Mouse (Mus musculus) heart, postnatal 0 days (tissue): ENCODE data around the gene Gtf2ird1. TPM values are rescaled to one million over a fixed set of nuclear protein-coding genes. Genes with fewer than 3 reads are reported as not detected.

Experiments used
- ATAC-seq: fragments of 200-750 bp; cut with Nextera tagmentation; 2 replicates; pipeline ENCODE4 v1.8.0; 2017; ENCODE audit warnings: low read depth, moderate number of reproducible peaks, moderate library complexity; ENCODE audit not compliant: insufficient read depth
- DNase-seq: peaks from one replicate; pipeline ENCODE4 v3.0.0-alpha.2; 2016; ENCODE audit warnings: low spot score
- H3K27ac ChIP-seq: fragments of 300-500 bp; sonication (generic); 2 replicates; pipeline ENCODE4 v1.5.1; 2014; ENCODE audit warnings: low read depth, mild to moderate bottlenecking
- H3K27me3 ChIP-seq: fragments of 300-500 bp; sonication (generic); 2 replicates; pipeline ENCODE4 v1.6.1; 2014; ENCODE audit warnings: low read length, mixed read lengths; ENCODE audit not compliant: control insufficient read depth, insufficient read depth
- H3K36me3 ChIP-seq: fragments of 300-500 bp; sonication (generic); replicated peaks from 2 replicates; pipeline ENCODE4 v1.6.1; 2014; ENCODE audit warnings: low read length, mixed read lengths; ENCODE audit not compliant: control insufficient read depth, insufficient read depth
- H3K4me1 ChIP-seq: fragments of 300-500 bp; sonication (generic); 2 replicates; pipeline ENCODE4 v1.6.1; 2014; ENCODE audit warnings: antibody characterized with exemption; ENCODE audit not compliant: control insufficient read depth, insufficient read depth
- H3K4me2 ChIP-seq: fragments of 300-500 bp; sonication (generic); 2 replicates; pipeline ENCODE4 v1.6.1; 2014; ENCODE audit warnings: low read depth, mild to moderate bottlenecking, low read length, moderate library complexity
- H3K4me3 ChIP-seq: fragments of 300-500 bp; sonication (generic); 2 replicates; pipeline ENCODE4 v1.5.1; 2014; ENCODE audit warnings: low read depth, low read length
- H3K9ac ChIP-seq: fragments of 300-500 bp; sonication (generic); replicated peaks from 2 replicates; pipeline ENCODE4 v1.6.1; 2014; ENCODE audit warnings: low read depth, low read length, mixed read lengths
- H3K9me3 ChIP-seq: fragments of 300-500 bp; sonication (generic); replicated peaks from 2 replicates; pipeline ENCODE4 v1.6.1; 2016; ENCODE audit warnings: low read length; ENCODE audit not compliant: control insufficient read depth
- CTCF ChIP-seq: IDR thresholded peaks from 2 replicates; pipeline ENCODE4 v1.5.1; 2016; ENCODE audit warnings: antibody characterized with exemption, control low read depth, low read depth
- EP300 ChIP-seq: IDR thresholded peaks from 2 replicates; pipeline ENCODE4 v1.6.1; 2016; ENCODE audit warnings: antibody characterized with exemption, low read depth
- WGBS: fragments of 180-500 bp; shearing (Covaris S2); extraction: QIAGEN DNeasy Blood & Tissue Kit; methylation state at CpG from one replicate; pipeline ENCODE4 v1.1.7; 2014; 5-methylcytosine and 5-hydroxymethylcytosine counted together
- polyA plus RNA-seq: library from polyadenylated mRNA; unstranded; fragments of >200 nt; fragmentation: Nextera tagmentation; extraction: Ambion mirVana; gene quantifications from 2 replicates; pipeline ENCODE4 v1.2.1, GENCODE M21; 2015
- total RNA-seq: library from RNA; depleted of rRNA; stranded (reverse); fragments of >200 nt; gene quantifications from 2 replicates; pipeline ENCODE4 v1.2.3, GENCODE M21; 2014; ENCODE audit warnings: low replicate concordance

Gtf2ird1 gene
- total and polyA plus RNA-seq, 2 experiments from 2014 or later, result 27.7 to 28.8 TPM

- DNase-seq (no peak), ATAC-seq (no peak)
- TF ChIP-seq CTCF (no peak), EP300 (no peak)
- Histone ChIP-seq H3K27me3 (no peaks in the 10 kb centered on the region), H3K4me3 (no peak overlapping the region), H3K9me3 (no peaks in the 10 kb centered on the region; the same call in 1 of the 2 replicates), H3K36me3 (no peaks in the 10 kb centered on the region), H3K27ac (0 out of 2 replicates have a peak overlapping the region, but pooled peaks have one; percentile 59), H3K4me1 (peaks cover 51% of the 10 kb centered on the region), H3K4me2 (no peak overlapping the region), H3K9ac (no peak overlapping the region)
- WGBS, result 29% methylated on average over 3 of the region's 3 CpGs
These were observed 15.4 kb downstream of the Gtf2ird1 start for GRCm38 (mm10) chr5:134441105-134441504.

GRCm38 (mm10) chr5:134440098-134440497, 16.4 kb downstream of the Gtf2ird1 start:
- Histone ChIP-seq H3K9ac (no peak overlapping the region), H3K27me3 (no peaks in the 10 kb centered on the region), H3K4me1 (peaks cover 46% of the 10 kb centered on the region), H3K36me3 (no peaks in the 10 kb centered on the region), H3K4me2 (peak overlapping the region; percentile 41), H3K4me3 (no peak overlapping the region), H3K9me3 (no peaks in the 10 kb centered on the region; the same call in 1 of the 2 replicates), H3K27ac (peak overlapping the region; percentile 59)
- TF ChIP-seq CTCF (no peak), EP300 (no peak)
- peak; percentile 31; the same call in 1 of the 2 replicates for ATAC-seq
- 20% methylated on average over 12 of the region's 12 CpGs for WGBS
- peak; percentile 69 for DNase-seq

- H3K4me2 ChIP-seq, result no peak overlapping the region
- H3K9ac ChIP-seq, result no peak overlapping the region
- H3K27me3 ChIP-seq, result no peaks in the 10 kb centered on the region
- 0 out of 2 replicates have a peak overlapping the region, but pooled peaks have one; percentile 59 for H3K27ac ChIP-seq
- H3K4me1 ChIP-seq, result peaks cover 46% of the 10 kb centered on the region
- TF ChIP-seq CTCF, result no peak
- TF ChIP-seq EP300, result no peak
- ATAC-seq (no peak), DNase-seq (no peak)
- H3K9me3 ChIP-seq, result no peaks in the 10 kb centered on the region; the same call in 1 of the 2 replicates
- H3K36me3 ChIP-seq, result no peaks in the 10 kb centered on the region
- 92% methylated on average over 7 of the region's 7 CpGs for WGBS
- H3K4me3 ChIP-seq, result no peak overlapping the region
These were observed 17.0 kb downstream of the Gtf2ird1 start for GRCm38 (mm10) chr5:134439481-134439880.

- Histone ChIP-seq H3K9me3 (no peaks in the 10 kb centered on the region; the same call in 1 of the 2 replicates), H3K4me2 (no peak overlapping the region), H3K27ac (no peak overlapping the region), H3K4me3 (no peak overlapping the region), H3K4me1 (peaks cover 46% of the 10 kb centered on the region), H3K9ac (no peak overlapping the region), H3K36me3 (no peaks in the 10 kb centered on the region), H3K27me3 (no peaks in the 10 kb centered on the region)
- TF ChIP-seq CTCF, result no peak
- no peak for TF ChIP-seq EP300
- DNase-seq (no peak), ATAC-seq (no peak)
- 88% methylated on average over 6 of the region's 6 CpGs for whole genome bisulfite sequencing
These were observed 17.7 kb downstream of the Gtf2ird1 start for GRCm38 (mm10) chr5:134438676-134439425.

- Histone ChIP-seq H3K4me2 (no peak overlapping the region), H3K4me3 (no peak overlapping the region), H3K36me3 (no peaks in the 10 kb centered on the region), H3K9ac (no peak overlapping the region), H3K27me3 (no peaks in the 10 kb centered on the region), H3K4me1 (peaks cover 56% of the 10 kb centered on the region), H3K27ac (peak overlapping the region; percentile 35; the same call in 1 of the 2 replicates), H3K9me3 (no peaks in the 10 kb centered on the region)
- WGBS, result 21% methylated on average over 14 of the region's 14 CpGs
- TF ChIP-seq EP300 (no peak), CTCF (no peak)
- DNase-seq, result peak; percentile 61
- ATAC-seq, result peak; percentile 56
These were observed 19.1 kb downstream of the Gtf2ird1 start for GRCm38 (mm10) chr5:134437459-134437827.
